Mouse (Mus musculus): ENCODE results near the gene Tex14.
"Not testable (repeated sequence)": the region's sequence is repeated elsewhere in the genome, so short reads cannot be mapped to it uniquely, and the experiment has no call there.

Tex14 gene

DNA sequence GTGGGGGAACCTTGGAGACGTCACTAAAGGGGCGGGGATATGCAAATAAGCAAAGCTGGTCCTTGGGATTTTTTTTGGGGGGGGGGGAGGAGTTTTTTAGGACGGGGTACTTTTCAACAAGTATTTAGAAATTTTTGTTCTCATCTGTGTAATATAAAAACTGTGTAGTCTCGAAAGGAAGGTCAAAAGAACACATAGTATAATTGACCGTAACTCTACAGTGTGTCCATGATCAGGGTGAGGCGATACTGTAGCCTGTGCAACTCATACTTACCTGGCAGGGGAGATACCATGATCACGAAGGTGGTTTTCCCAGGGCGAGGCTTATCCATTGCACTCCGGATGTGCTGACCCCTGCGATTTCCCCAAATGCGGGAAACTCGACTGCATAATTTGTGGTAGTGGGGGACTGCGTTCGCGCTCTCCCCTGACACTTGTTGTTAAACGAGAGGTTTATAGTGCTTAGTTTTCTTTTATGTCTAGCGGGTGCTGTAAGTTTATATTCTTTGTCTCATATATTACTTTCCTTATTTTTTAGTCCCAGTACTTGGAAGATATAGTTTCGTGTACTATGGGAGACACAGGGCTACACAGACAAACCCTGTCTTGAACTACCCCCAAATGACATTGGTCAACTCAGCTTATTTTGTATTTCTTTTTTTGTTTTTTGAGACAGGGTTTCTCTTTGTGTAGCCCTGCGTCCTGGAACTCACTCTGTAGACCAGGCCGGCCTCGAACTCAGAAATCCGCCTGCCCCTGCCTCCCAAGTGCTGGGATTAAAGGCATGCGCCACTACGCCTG is 21.8 kb downstream of the Tex14 start:
- peak; percentile 85 for DNase-seq (ENCODE audit: low spot score)

DNA sequence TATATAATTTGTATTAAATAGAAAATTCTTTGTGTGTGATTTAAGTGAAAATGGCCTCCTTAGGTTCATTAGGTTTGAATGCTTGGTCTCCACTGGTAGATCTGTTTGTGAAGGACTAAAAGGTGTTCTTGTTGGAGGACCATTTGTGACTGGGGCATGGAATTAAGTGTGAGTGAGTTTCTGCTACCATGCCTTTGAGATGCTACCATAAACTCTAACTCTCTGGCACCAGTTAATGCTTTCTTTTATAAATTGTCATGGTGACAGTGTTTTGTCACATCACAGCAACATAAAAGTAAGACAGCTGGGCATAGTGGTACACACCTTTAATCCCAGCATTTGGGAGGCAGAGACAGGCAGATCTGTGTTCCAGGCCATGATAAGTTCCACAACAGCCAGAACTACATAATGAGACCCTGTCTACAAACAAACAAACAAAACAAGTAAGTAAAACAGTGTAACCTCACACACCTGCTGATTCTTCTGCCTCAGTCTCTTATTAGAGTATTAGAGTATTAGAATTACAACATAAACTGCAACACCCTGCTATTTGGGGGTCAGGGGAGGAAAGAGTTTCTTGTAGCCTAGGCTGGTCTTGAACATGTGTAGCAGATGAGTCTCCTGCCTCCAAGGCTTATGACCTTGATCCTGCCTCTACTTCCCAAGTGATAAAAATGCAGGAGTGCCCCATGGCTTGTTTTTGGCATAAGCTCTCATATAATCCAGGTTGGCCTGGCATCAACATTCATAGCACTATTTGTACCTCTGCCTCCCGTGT is 22.6 kb downstream of the Tex14 start:
- DNase-seq (ENCODE audit: low spot score): no peak

DNA sequence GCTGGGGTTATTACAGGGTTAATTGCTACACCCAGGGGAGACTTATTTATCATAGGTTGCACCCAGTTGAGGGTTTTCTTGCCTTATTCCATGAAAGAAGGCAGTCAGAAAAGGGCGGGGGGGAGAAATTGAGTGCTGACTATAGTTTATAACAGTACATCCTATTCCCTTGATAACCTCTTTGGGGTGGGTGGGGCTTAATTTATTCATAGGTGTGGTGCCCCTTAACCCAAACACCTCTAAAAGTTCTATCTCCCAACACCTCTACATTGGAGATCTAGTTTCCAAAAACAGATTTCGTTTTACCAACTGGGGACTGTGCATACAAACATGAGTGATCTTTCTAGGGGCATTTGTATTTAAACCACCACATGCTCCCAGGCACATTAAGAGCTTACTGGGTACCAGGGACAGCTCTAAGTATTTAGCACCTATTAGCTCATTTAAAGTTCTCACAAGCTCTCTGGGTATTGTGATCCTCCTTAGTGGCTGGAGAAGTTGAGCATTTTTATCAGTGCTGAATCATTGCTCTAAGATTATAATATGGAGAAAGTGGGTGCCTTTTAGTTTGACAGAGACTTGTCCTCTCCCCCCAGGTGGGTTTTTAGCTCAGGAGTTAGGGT is 23.3 kb downstream of the Tex14 start:
- no peak for DNase-seq (ENCODE audit: low spot score)

DNA sequence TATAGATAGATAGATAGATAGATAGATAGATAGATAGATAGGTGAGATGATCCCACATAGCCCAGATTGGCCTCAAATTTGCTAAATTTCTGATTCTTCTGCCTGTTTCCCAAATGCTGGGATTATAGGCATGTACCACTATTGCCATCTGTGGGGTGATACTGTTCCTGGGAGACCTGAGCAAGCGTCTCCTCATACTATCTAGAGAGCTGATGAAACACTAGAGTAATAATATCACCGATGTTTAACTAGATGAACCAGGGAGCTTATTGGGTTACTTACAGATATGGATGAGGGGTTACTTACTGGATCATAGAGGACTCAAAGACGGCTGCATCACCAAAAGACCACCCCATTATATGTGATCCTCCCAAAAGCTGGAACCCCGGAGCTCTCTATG is 24.5 kb downstream of the Tex14 start:
- DNase-seq (ENCODE audit: low spot score): no peak

DNA sequence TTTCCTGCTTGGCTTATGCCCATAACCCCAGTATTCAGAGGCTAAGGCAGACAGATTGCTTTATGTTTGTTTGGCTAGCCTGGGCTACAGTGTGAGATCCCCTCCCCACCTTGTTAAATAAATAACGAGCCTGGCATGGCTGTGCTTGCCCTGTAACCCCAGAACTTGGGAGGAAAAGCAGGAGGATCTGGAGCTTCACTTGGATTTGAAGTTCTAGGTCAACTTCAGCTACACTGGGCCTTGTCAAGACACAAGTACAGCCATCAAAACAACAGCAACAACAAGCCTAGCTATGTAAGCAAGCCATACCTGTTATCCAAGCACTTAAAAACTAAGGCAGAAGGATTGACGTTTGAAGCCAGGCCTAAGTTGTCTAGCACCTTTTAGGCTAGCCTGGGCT is 25.5 kb downstream of the Tex14 start:
- DNase-seq (ENCODE audit: low spot score): no peak

DNA sequence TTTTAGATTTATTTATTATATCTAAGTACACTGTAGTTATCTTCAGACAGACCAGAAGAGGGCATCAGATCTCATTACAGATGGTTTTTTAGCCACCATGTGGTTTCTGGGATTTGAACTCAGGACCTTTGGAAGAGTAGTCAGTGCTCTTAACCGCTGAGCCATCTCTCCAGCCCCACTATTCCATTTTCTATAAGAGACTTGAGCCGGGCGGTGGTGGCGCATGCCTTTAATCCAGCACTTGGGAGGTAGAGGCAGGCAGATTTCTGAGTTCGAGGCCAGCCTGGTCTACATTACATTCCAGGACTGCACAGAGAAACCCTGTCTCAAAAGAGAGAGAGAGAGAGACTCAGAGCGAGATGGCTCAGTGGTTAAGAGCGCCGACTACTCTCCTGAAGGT is 26.9 kb downstream of the Tex14 start:
- not testable (repeated sequence) for DNase-seq (ENCODE audit: low spot score)

DNA sequence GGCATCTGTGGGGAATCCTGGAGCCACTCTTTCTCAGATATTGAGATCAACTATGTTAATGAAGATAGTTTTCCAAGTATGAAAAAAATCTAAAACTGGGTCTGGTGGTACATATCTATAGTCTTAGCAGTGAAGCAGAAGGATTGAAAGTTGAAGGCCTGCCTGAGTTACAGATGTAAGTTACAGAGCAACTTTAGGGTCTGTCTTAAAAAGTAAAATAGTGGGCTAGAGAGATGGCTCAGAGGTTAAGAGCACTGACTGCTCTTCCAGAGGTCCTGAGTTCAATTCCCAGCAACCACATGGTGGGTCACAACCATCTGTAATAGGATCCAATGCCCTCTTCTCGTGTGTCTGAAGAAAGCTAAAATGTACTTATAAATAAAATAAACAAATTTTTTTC is 27.6 kb downstream of the Tex14 start:
- no peak for DNase-seq (ENCODE audit: low spot score)

DNA sequence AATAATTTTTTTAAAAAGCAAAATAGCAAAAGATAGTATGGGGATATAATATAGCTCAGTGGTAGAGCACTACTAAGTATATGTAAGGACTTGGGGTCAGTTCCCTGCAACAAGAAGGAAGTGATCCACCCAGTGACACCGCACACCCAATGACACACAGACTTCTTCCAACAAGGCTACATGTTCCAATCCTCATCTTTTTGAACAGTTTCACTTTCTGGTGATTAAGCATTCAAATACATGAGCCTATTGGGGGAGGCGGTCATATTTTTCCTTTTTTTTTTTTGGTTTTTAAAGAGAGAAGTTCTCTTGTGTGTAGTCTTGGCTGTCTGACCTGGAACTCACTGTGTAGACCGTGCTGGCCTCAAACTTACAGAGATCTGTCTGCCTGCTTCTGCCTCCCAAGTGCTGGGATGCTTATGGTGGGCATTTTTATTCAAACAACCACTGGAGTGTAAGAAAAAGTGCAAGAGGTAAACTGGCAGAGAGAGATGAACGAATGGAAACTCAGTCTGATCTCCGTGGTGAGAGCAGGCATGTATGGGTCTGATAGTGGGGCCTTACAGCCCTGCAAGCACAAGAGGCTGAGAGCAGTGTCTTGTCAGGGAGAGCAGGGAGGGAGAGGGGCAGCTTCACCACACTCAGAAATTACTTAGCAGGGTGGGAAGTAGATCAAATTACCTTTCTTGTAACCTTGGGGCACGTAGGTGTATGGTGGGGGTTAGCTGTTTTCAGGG is 28.2 kb downstream of the Tex14 start:
- no peak for DNase-seq (ENCODE audit: low spot score)

DNA sequence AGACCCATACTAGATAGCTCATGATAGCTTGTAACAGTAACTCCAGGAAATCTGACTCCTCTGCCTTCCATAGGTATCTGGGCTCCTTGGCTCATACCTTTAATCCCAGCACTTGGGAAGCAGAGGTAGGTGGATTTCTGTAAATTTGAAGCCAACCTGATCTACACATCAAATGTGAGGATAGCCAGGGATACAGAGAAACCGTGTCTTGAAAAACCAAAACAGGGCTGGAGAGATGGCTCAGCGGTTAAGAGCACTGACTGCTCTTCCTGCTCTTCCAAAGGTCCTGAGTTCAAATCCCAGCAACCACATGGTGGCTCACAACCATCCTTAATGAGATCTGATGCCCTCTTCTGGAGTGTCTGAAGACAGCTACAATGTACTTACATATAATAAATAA is 30.2 kb downstream of the Tex14 start:
- not testable (repeated sequence) for DNase-seq (ENCODE audit: low spot score)

DNA sequence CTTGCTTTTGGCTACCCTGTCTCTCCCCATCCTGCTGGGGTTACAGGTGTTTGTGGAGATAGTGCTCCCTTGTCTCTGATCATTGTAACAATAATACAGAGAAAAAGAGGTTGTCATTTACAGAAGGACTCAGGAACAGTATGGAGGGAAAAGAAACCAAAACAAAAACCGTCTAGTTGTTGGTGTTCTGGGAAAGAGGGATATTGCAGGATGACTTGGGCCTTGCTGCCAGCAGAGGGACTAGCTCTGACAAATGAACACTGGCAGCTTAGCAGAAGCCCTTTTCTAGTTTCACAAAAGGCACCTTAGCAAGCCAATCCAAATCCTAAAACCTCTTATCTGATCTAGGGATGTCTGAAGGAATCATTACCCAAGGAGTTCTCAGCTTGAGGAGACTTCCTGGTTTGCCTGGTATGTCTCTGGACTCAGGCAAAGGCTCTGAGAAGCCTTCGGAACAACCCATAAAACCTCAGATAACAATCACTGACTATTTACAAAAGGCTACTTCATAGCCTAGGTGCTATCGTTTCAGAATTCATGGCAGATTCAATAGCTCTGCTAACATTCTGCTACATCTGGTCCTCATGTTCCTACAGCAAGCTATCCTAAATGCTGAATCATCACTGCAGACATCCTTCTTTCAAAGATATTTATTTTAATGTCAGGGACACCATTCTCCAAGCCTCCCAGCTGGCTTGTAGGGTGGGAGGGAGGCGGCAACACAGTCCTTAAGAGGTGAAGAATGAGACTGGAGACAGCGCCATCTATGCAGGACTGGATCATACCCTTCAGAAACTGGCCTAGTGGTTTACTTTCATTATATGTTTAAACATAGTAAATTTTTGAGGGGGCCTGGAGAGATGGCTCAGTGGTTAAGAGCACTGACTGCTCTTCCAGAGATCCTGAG is 31.7 kb downstream of the Tex14 start:
- no peak for DNase-seq (ENCODE audit: low spot score)

DNA sequence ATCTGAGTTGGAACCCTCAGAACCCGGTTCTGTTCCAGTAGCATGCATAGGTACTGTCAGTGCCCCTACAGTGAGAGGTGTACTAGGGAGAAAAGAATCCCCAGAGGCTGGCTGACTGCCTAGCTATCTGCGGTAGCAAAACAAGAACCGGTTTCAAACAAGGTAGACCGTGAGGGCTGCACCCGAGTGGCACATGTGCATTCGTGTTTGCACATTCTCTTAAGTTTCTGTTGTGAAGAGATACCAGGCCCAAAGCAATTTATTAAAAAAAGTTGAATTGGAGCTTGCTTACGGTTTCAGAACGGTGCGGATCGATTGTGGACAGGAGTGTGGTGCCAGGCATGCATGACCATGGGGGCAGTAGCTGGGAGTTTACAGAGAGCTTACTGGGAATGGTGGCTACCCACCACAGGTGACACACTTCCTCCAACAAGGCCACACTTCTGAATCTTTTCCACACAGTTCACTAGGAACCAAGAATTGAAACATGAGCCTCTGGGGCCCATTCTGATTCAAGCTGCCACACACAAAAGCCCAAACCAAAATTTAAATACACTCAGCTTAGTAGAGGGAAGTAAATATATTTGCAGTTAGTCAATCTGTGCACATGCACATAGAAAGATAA is 35.0 kb downstream of the Tex14 start:
- no peak for DNase-seq (ENCODE audit: low spot score)

DNA sequence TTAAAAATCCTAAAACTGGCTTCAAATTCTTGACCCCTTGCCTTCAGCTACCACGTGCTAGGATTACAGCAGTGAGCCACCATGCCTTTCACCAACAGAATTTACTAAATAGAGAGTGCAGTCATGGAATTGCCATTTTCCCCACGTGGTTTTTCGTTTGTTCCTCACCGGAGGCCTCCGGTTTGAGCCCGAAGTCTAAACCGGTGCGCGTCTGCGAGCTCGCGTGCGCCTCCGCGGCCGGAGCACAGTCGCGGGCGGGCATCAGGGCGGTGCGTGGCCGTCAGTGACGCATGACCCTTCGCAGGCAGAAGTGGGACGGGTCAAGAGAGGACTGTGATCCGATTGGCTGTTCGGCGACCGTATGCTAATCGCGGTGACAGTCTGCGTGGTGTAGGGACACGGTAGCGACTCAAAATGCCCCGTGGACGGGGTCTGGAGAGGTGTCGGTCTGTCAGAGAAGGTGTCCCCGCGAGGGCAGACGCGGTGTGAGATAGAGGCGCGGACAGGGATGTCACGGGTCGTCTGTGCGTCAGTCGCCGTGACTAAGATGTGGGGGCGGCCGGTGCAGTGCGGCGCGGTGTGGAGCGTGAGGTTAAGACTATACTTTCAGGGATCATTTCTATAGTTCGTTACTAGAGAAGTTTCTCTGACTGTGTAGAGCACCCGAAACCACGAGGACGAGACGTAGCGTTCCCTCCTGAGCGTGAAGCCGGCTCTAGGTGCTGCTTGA is 37.9 kb downstream of the Tex14 start:
- DNase-seq (ENCODE audit: low spot score): peak; percentile 73

DNA sequence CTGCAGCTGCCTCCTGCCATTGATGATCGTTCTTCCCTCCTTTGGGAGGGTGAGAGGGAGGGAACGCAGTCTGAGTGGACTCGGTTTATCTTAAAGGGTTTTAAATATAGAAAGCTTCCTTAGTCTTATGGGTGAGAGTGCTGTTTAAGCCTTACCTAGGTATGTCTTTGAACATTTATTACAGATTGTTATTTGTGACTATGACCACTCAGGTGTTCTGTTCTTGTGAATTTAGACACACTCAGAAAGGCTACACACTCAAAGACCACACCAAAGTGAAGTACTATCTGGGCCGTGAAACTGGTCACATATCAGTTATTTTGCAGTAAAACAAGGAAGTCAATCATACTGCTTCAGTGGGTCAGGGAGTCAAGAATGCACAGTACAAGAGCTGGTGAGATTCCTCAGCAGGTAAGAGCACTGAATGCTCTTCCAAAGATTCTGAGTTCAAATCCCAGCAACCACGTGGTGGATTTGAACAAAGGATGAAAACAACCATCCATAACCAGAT is 38.6 kb downstream of the Tex14 start:
- DNase-seq (ENCODE audit: low spot score): peak; percentile 83

DNA sequence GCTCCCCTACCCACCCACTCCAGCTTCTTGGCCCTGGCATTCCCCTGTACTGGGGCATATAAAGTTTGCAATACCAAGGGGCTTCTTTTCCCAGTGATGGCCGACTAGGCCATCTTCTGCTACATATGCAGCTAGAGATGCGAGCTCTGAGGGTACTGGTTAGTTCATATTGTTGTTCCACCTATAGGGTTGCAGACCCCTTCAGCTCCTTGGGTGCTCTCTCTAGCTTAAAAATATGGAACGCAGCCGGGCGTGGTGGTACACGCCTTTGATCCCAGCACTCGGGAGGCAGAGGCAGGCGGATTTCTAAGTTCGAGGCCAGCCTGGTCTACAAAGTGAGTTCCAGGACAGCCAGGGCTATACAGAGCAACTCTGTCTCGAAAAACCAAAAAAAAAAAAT is 39.2 kb downstream of the Tex14 start:
- not testable (repeated sequence) for DNase-seq (ENCODE audit: low spot score)

DNA sequence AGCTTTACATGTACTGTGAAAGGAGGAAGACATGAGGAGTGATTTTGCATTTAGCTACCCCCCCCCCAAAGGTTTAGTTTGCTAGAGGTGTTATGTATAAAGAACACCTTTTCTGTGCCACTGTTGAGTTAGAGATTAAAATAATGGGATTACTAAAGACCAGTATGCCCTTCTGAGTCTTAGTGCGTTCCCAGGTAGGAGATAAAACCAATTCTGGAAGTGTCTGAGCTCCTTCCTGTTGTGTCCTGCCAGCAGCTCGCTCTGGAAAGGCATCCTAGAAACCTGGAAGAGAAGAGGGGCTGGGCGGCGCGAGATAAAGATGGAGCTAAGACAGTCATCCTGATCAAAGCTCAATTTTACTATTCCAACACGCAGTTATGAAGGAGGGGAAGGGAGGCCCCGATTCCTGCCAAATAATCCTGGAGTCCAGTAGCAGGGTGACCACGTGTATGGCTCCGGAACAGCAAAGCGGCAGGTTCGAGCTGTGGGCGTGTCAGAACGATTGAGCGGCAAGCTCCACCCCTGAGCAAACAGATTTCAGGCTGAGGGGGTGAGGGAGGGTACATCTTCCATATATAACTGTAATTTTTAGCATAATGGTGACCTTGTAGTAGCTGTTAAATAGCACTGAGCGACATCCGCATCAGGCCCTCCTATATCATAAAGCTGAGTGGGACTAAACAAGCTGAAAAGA is 40.0 kb downstream of the Tex14 start:
- no peak for DNase-seq (ENCODE audit: low spot score)

DNA sequence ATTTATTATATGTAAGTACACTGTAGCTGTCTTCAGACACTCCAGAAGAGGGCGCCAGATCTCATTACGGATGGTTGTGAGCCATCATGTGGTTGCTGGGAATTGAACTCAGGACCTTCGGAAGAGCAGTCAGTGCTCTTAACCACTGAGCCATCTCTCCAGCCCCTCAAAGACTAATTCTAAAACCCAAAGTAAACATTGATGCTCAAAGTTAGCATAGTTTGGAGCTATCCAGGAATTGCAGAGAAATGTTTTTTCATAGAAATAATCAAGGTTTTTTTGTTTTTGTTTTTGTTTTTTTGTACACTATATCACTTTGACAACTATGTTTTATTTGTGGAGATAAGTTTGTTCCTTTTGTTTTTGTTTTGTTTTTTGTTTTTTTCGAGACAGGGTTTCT is 40.7 kb downstream of the Tex14 start:
- DNase-seq (ENCODE audit: low spot score): not testable (repeated sequence)

DNA sequence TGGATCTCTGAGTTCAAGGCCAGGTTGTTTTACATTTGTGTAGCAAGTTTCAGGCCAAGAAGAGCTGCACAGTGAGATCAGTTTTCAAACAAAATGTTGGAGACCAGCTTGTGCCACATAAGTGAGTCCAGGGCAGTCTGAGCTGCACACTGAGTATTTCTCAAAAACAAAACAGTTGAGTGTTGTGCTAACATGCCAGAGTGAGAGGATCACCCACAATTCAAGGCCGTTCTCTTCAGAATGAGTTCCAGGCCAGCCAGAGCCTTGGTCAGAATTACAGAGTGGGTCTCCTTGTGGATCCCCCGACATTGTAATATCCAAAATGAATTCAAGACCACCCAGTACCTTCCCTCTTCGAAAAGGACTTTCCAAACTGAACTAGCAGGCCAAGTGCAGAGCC is 41.3 kb downstream of the Tex14 start:
- no peak for DNase-seq (ENCODE audit: low spot score)

DNA sequence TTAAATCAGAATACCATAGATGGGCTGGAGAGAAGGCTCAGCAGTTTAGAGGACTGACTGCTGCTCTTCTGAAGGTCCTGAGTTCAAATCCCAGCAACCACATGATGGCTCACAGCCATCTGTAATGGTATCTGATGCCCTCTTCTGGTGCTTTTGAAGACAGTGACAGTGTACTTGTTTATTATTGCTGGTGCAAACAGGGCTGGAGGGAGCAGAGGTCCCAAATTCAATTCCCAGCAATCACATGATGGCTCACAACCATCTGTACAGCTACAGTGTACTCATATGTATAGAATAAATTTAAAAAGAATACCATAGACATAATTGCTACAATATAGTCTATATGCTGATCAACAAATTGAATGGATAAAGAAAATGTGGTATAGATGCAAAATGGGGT is 42.6 kb downstream of the Tex14 start:
- no peak for DNase-seq (ENCODE audit: low spot score)

DNA sequence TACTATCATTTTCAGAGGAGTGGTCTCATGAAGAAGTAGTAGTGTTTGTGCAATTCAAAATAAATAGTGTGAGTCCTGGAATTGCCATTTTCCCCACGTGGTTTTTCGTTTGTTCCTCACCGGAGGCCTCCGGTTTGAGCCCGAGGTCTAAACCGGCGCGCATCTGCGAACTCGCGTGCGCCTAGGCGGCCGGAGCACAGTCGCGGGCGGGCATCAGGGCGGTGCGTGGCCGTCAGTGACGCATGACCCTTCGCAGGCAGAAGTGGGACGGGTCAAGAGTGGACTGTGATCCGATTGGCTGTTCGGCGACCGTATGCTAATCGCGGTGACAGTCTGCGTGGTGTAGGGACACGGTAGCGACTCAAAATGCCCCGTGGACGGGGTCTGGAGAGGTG is 43.2 kb downstream of the Tex14 start:
- DNase-seq (ENCODE audit: low spot score): peak; percentile 91
